Mouse (Mus musculus) macrophage (primary cell): ENCODE measurements at regions not wholly inside any gene's neighbourhood (a gene's known extent, or its start where the extent isn't known, plus 50 kb on each side); places are given as distances from the start of the nearest gene placed in this dataset.

Source experiments
- H3K27ac ChIP-seq: fragments of 350-480 bp; formaldehyde crosslinking; 2 replicates; pipeline ENCODE4 v1.9.0; 2021
- H3K36me3 ChIP-seq: fragments of 350-480 bp; formaldehyde crosslinking; 2 replicates; pipeline ENCODE4 v1.9.0; 2021; ENCODE audit errors: inconsistent target
- H3K4me3 ChIP-seq: fragments of 350-480 bp; formaldehyde crosslinking; 2 replicates; pipeline ENCODE4 v1.9.0; 2021; ENCODE audit errors: inconsistent target
- H3K79me2 ChIP-seq: fragments of 350-480 bp; formaldehyde crosslinking; 2 replicates; pipeline ENCODE4 v1.9.0; 2021; ENCODE audit errors: inconsistent target
- WGBS: methylation state at CpG from one replicate; pipeline ENCODE4 v1.1.7; 2026; ENCODE audit warnings: inconsistent platforms; ENCODE audit not compliant: missing documents; 5-methylcytosine and 5-hydroxymethylcytosine counted together

GRCm38 (mm10) chr19:54470034-54470433, 426.1 kb downstream of the Adra2a start:
- Histone ChIP-seq H3K79me2 (no peaks in the 10 kb centered on the region), H3K27ac (no peak overlapping the region), H3K36me3 (no peaks in the 10 kb centered on the region), H3K4me3 (no peak overlapping the region)
- 91% methylated on average over 5 of the region's 5 CpGs for WGBS

- no peak overlapping the region for H3K27ac ChIP-seq
- H3K36me3 ChIP-seq: no peaks in the 10 kb centered on the region
- WGBS: 72% methylated on average over 3 of the region's 3 CpGs
Measured at GRCm38 (mm10) chr19:54498066-54498465, 454.1 kb downstream of the Adra2a start.

GRCm38 (mm10) chr19:54533858-54534257, 489.9 kb downstream of the Adra2a start:
- H3K27ac ChIP-seq: no peak overlapping the region
- no peaks in the 10 kb centered on the region for H3K79me2 ChIP-seq
- H3K4me3 ChIP-seq: no peak overlapping the region
- no peaks in the 10 kb centered on the region for H3K36me3 ChIP-seq

More at GRCm38 (mm10) chr19:54498066-54498465, 454.1 kb downstream of the Adra2a start:
- Histone ChIP-seq H3K4me3 (no peak overlapping the region), H3K79me2 (no peaks in the 10 kb centered on the region)

GRCm38 (mm10) chr19:54555351-54555750, 511.4 kb downstream of the Adra2a start:
- WGBS: 92% methylated on average over 3 of the region's 3 CpGs
- H3K4me3 ChIP-seq: no peak overlapping the region

DNA sequence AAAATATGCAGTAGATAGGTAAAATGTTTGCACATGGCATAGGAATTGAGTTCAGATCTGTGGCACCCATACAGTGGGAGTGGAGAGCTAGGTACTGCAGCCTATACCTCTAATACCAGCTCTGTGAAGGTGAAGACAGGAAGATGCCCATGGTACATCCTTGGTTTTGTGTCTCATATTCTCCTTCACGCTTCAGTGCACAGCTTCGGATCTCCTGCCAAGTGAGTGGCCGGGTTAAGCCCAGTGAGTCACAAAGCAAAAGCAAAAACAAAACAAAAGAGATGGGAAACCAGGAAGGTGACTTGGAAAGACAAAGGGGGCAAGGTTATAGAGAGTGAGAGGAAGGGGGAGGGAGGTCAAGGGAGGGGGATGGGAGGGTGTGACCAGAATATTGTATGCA, 514.0 kb downstream of the Adra2a start:
- WGBS: 82% methylated on average over 3 of the region's 3 CpGs
- H3K4me3 ChIP-seq: no peak overlapping the region
- H3K36me3 ChIP-seq: no peaks in the 10 kb centered on the region
- H3K27ac ChIP-seq: no peak overlapping the region
- no peaks in the 10 kb centered on the region for H3K79me2 ChIP-seq

More at GRCm38 (mm10) chr19:54555351-54555750, 511.4 kb downstream of the Adra2a start:
- Histone ChIP-seq H3K36me3 (no peaks in the 10 kb centered on the region), H3K79me2 (no peaks in the 10 kb centered on the region), H3K27ac (no peak overlapping the region)

GRCm38 (mm10) chr19:54583574-54583973, 539.6 kb downstream of the Adra2a start:
- no peak overlapping the region for H3K27ac ChIP-seq
- H3K4me3 ChIP-seq: no peak overlapping the region
- 91% methylated on average over 2 of the region's 2 CpGs for WGBS

GRCm38 (mm10) chr19:54584687-54585237, 540.8 kb downstream of the Adra2a start:
- Histone ChIP-seq H3K36me3 (no peaks in the 10 kb centered on the region), H3K79me2 (no peaks in the 10 kb centered on the region), H3K27ac (no peak overlapping the region), H3K4me3 (no peak overlapping the region)
- 65% methylated on average over 3 of the region's 3 CpGs for WGBS

More at GRCm38 (mm10) chr19:54583574-54583973, 539.6 kb downstream of the Adra2a start:
- no peaks in the 10 kb centered on the region for H3K36me3 ChIP-seq
- no peaks in the 10 kb centered on the region for H3K79me2 ChIP-seq

DNA sequence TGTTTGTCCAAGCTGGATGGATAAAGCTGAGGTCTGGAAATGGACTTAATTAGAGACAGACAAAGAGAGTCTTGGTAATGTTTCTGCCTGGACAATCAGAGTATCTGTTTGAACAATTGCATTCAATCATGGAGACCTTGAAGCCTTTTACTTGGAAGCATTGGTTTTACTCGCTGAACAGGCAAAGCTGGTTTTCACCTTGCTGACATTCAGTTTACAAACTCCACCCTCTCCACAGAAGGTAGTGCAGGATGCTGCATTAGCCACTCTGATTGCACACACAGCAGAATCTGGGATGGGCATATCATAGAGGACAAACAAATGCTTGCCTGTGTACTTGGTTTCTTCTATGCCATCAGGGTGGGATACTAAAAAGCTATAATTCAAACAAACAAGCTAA, 541.4 kb downstream of the Adra2a start:
- Histone ChIP-seq H3K79me2 (no peaks in the 10 kb centered on the region), H3K36me3 (no peaks in the 10 kb centered on the region), H3K4me3 (no peak overlapping the region), H3K27ac (no peak overlapping the region)
- WGBS: 70% methylated on average over 1 of the region's 1 CpGs

DNA sequence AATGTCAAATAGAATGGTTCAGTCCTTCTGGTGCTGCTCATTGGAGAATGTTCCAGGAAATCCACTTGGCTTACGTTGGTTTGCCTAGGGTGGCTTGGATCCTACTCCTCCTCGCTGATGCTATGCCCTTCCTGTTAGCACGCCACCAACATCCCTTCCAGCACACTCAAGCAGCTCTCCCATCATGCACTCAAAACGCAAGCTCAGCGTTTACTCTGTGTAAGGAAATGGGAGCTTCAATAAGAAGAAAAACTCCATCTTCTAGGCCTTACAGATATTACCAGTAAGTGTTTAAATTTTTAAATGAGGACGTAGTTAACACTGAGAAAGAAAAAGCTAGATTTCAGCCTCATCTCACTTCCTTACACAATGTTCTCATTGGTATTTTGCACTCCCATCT, 523.7 kb downstream of the Gpam start:
- Histone ChIP-seq H3K27ac (no peak overlapping the region), H3K4me3 (no peak overlapping the region), H3K36me3 (no peaks in the 10 kb centered on the region), H3K79me2 (no peaks in the 10 kb centered on the region)
- 94% methylated on average over 6 of the region's 6 CpGs for WGBS

GRCm38 (mm10) chr19:54605346-54605745, 521.7 kb downstream of the Gpam start:
- Histone ChIP-seq H3K36me3 (no peaks in the 10 kb centered on the region), H3K4me3 (no peak overlapping the region), H3K79me2 (no peaks in the 10 kb centered on the region), H3K27ac (no peak overlapping the region)
- 93% methylated on average over 1 of the region's 1 CpGs for WGBS

GRCm38 (mm10) chr19:54616924-54617323, 510.1 kb downstream of the Gpam start:
- Histone ChIP-seq H3K36me3 (no peaks in the 10 kb centered on the region), H3K79me2 (no peaks in the 10 kb centered on the region), H3K4me3 (no peak overlapping the region), H3K27ac (no peak overlapping the region)
- 50% methylated on average over 4 of the region's 4 CpGs for WGBS
